Mouse (Mus musculus): ENCODE measurements around the gene Ifi47. TPM values are rescaled to one million over a fixed set of nuclear protein-coding genes. Genes with fewer than 3 reads are reported as not detected.

The Ifi47 gene
- 1.4 TPM for polyA plus RNA-seq (2014; fragmentation: Illumina TruSeq; extraction: RNeasy Lipid Tissue Mini Kit (QIAGEN cat#74804); ENCODE audit: low read depth, low replicate concordance)

DNA sequence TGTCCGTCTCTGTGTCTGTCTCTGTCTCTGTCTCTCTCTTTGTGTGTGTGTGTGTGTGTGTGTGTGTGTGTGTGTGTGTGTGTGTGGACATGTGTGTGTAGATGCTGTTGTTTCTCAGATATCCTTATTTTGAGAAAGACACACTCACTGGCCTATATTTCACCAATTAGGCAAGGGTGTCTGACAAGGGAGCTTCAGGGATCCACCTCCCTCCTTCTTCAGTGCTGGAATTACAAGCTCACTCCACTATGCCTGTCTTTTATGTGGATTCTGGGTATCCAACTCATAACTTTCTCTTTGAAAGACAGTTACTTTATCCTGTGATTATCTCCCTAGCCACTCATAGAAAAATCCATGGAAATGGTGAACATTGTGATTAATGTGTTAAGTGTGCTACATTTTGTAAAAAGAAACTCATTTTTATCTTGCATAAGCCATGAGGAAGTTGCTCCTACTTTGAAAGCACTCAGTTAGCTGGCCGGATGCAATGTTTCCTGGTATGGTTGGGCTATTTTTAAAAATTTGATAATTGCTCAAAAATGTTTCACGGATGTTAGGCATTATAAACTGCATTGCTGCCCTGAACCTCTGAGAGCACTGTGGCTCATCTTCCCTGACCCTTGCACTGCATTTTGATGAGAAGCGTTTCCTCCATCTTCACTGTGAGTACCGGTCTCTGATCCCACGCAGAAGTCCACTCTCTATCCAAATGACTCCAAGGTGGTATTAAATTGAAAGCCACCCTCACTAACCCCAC, at the start of gene Ifi47:
Gene Ifi47, plus strand, starts transcription at position 587 of the 757 bp plus-strand sequence.

GRCm38 (mm10) chr11:49051093-49051891, 25.1 kb upstream of the Ifi47 start, which contains the start of gene 9930111J21Rik2:
Gene 9930111J21Rik2, minus strand, starts transcription at chr11:49051242.

GRCm38 (mm10) chr11:49063713-49064469, 12.5 kb upstream of the Ifi47 start, which contains the start of gene Tgtp2:
Gene Tgtp2, minus strand, starts transcription at chr11:49064206.

DNA sequence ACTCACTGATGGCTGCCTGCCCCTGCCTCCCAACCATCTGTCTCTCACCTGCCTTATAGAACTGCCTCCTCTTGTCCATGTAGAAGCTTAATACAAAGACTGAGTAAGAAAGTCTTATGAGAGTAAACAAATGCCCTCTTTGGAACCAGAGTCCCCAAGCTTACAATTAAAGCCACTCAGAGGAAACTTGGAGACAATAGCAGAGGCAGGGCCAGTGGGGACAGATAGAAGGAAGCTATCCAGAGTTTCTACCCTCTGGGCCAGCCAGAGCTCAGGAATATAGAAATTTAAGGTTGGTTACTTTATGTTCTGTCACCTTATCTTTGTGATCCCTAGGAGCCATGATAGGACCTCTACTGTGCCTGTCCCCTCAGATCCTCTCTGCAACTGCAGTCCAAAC, 38.4 kb downstream of the Ifi47 start, which contains the start of gene Olfr1396:
Gene Olfr1396, minus strand, starts transcription at position 101 of the 400 bp plus-strand sequence.

GRCm38 (mm10) chr11:49141974-49142373, 65.6 kb downstream of the Ifi47 start, which contains the start of gene Olfr1395:
Gene Olfr1395, plus strand, starts transcription at chr11:49142274.

Other genes with a start within 250 kb of the Ifi47 start
- gene Gm12184, start 249.9 kb upstream of the Ifi47 start, polyA plus RNA-seq (2014; fragmentation: Illumina TruSeq; extraction: RNeasy Lipid Tissue Mini Kit (QIAGEN cat#74804); ENCODE audit: low read depth, low replicate concordance) = 5.6 TPM
- gene Irgm1, start 204.9 kb upstream of the Ifi47 start, polyA plus RNA-seq (2014; fragmentation: Illumina TruSeq; extraction: RNeasy Lipid Tissue Mini Kit (QIAGEN cat#74804); ENCODE audit: low read depth, low replicate concordance) = 3.2 TPM
- 0.28 TPM for gene Gm5431, start 174.4 kb upstream of the Ifi47 start, polyA plus RNA-seq (2014; fragmentation: Illumina TruSeq; extraction: RNeasy Lipid Tissue Mini Kit (QIAGEN cat#74804); ENCODE audit: low read depth, low replicate concordance)
- 0.36 TPM for gene Psme2b, start 130.4 kb upstream of the Ifi47 start, polyA plus RNA-seq (2014; fragmentation: Illumina TruSeq; extraction: RNeasy Lipid Tissue Mini Kit (QIAGEN cat#74804); ENCODE audit: low read depth, low replicate concordance)
- gene Olfr56, start 97.7 kb upstream of the Ifi47 start, polyA plus RNA-seq (2014; fragmentation: Illumina TruSeq; extraction: RNeasy Lipid Tissue Mini Kit (QIAGEN cat#74804); ENCODE audit: low read depth, low replicate concordance) = 0.07 TPM
- gene 9930111J21Rik1, start 97.2 kb upstream of the Ifi47 start, polyA plus RNA-seq (2014; fragmentation: Illumina TruSeq; extraction: RNeasy Lipid Tissue Mini Kit (QIAGEN cat#74804); ENCODE audit: low read depth, low replicate concordance) = 0.11 TPM
- gene Gm12185, start 84.4 kb upstream of the Ifi47 start, polyA plus RNA-seq (2014; fragmentation: Illumina TruSeq; extraction: RNeasy Lipid Tissue Mini Kit (QIAGEN cat#74804); ENCODE audit: low read depth, low replicate concordance) = 0.48 TPM
- gene Tgtp1, start 82.4 kb upstream of the Ifi47 start, polyA plus RNA-seq (2014; fragmentation: Illumina TruSeq; extraction: RNeasy Lipid Tissue Mini Kit (QIAGEN cat#74804); ENCODE audit: low read depth, low replicate concordance) = 2.4 TPM
- gene 9930111J21Rik2, start 25.3 kb upstream of the Ifi47 start, polyA plus RNA-seq (2014; fragmentation: Illumina TruSeq; extraction: RNeasy Lipid Tissue Mini Kit (QIAGEN cat#74804); ENCODE audit: low read depth, low replicate concordance) = 3.4 TPM
- gene Tgtp2, start 12.4 kb upstream of the Ifi47 start, polyA plus RNA-seq (2014; fragmentation: Illumina TruSeq; extraction: RNeasy Lipid Tissue Mini Kit (QIAGEN cat#74804); ENCODE audit: low read depth, low replicate concordance) = 2.4 TPM
- not detected for gene Olfr1396, start 38.3 kb downstream of the Ifi47 start, polyA plus RNA-seq (2014; fragmentation: Illumina TruSeq; extraction: RNeasy Lipid Tissue Mini Kit (QIAGEN cat#74804); ENCODE audit: low read depth, low replicate concordance)
- gene Olfr1395, start 65.7 kb downstream of the Ifi47 start, polyA plus RNA-seq (2014; fragmentation: Illumina TruSeq; extraction: RNeasy Lipid Tissue Mini Kit (QIAGEN cat#74804); ENCODE audit: low read depth, low replicate concordance) = not detected
- gene Olfr1394, start 77.8 kb downstream of the Ifi47 start, polyA plus RNA-seq (2014; fragmentation: Illumina TruSeq; extraction: RNeasy Lipid Tissue Mini Kit (QIAGEN cat#74804); ENCODE audit: low read depth, low replicate concordance) = not detected
- 0.04 TPM for gene Btnl9, start 110.6 kb downstream of the Ifi47 start, polyA plus RNA-seq (2014; fragmentation: Illumina TruSeq; extraction: RNeasy Lipid Tissue Mini Kit (QIAGEN cat#74804); ENCODE audit: low read depth, low replicate concordance)
- 143 TPM for gene Zfp62, start 126.7 kb downstream of the Ifi47 start, polyA plus RNA-seq (2014; fragmentation: Illumina TruSeq; extraction: RNeasy Lipid Tissue Mini Kit (QIAGEN cat#74804); ENCODE audit: low read depth, low replicate concordance)
- gene Mgat1, start 167.6 kb downstream of the Ifi47 start, polyA plus RNA-seq (2014; fragmentation: Illumina TruSeq; extraction: RNeasy Lipid Tissue Mini Kit (QIAGEN cat#74804); ENCODE audit: low read depth, low replicate concordance) = 5.2 TPM
- 2.3 TPM for gene Olfr1393, start 201.7 kb downstream of the Ifi47 start, polyA plus RNA-seq (2014; fragmentation: Illumina TruSeq; extraction: RNeasy Lipid Tissue Mini Kit (QIAGEN cat#74804); ENCODE audit: low read depth, low replicate concordance)
- 1.9 TPM for gene Olfr1392, start 208.7 kb downstream of the Ifi47 start, polyA plus RNA-seq (2014; fragmentation: Illumina TruSeq; extraction: RNeasy Lipid Tissue Mini Kit (QIAGEN cat#74804); ENCODE audit: low read depth, low replicate concordance)
- not detected for gene Olfr10, start 228.2 kb downstream of the Ifi47 start, polyA plus RNA-seq (2014; fragmentation: Illumina TruSeq; extraction: RNeasy Lipid Tissue Mini Kit (QIAGEN cat#74804); ENCODE audit: low read depth, low replicate concordance)
- not detected for gene Olfr1391, start 246.2 kb downstream of the Ifi47 start, polyA plus RNA-seq (2014; fragmentation: Illumina TruSeq; extraction: RNeasy Lipid Tissue Mini Kit (QIAGEN cat#74804); ENCODE audit: low read depth, low replicate concordance)

Measured in testis, adult 10 weeks (tissue).